Comparison of ENCODE assay signal across 27 mouse cellular contexts in the genomic region with DNA sequence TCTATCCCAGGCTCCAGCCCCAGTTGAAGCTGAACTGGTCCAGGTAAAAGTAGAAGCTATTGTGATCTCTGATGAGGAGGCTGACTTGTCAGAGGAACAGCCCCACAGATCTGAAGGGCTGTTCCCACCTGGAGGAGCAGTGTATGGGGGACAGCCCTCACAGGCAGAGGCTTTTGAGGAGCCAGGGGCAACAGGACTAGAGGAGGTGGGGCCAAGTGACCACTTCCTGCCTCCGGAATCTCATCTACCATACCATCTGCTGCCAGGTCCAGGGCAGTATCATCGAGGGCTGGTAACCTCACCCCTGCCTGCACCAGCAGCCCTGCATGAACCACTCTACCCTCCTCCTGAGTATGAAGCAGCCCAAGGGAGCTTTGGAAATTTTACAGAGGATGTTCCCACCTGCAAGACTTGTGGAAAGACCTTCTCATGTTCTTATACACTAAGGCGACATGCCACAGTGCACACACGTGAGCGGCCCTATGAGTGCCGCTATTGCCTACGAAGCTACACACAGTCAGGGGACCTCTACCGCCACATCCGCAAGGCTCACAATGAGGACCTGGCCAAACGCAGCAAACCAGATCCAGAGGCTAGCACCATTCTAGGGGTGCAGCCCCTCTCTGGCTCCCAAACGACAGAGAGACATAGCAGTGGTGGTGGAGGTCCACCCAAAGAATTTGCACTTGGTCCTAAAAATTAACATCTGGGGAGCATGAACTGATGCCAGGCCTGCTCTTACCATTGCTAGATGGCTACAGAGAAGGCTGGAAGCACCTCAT. TPM values are rescaled to one million over a fixed set of nuclear protein-coding genes. Genes with fewer than 3 reads are reported as not detected.
DNase-seq lines count a peak whose midpoint lies in the region; ATAC-seq and TF ChIP-seq lines count a peak whose summit lies in the region.
"Had no signal": no experiment of that assay in that cellular context is flagged by ENCODE, and none has a peak within 500 bp of the region (broad histone marks: within the 10 kb centered on the region; RNA-seq: fewer than 3 reads in every experiment).

No protein-coding gene starts in this region.

- H3K4me1 ChIP-seq in neural tube, embryonic 12.5 days: peaks cover 15% of the 10 kb centered on the region
- H3K4me1 ChIP-seq in G1E (ENCODE audit: insufficient read depth, low read depth, low read length): peaks cover 47% of the 10 kb centered on the region

- H3K27ac ChIP-seq in neural tube, embryonic 12.5 days: no peak overlapping the region
- no peak overlapping the region for H3K27ac ChIP-seq in left cerebral cortex, adult 2 months
- H3K27ac ChIP-seq: embryonic facial prominence, embryonic 15.5 days; heart, adult 2 months; hindbrain, embryonic 12.5 days had no signal

- H3K36me3 ChIP-seq in neural tube, embryonic 12.5 days: peaks cover 39% of the 10 kb centered on the region
- H3K36me3 ChIP-seq in G1E (replicated peaks): peaks cover 57% of the 10 kb centered on the region

- peak; percentile 91 for DNase-seq in heart, adult 11 months
- no peak for DNase-seq in heart, adult 18-20 months
- no peak for DNase-seq in neural tube, embryonic 10.5 days (ENCODE audit: extremely low spot score, low spot score)
- DNase-seq in G1E (ENCODE audit: low spot score): no peak
- DNase-seq in left cerebral cortex, adult 2 months (ENCODE audit: extremely low spot score in 1 of 2, low spot score in 2 of 2): no peak
- no peak for DNase-seq in gastrocnemius, postnatal 14 days
- DNase-seq: adrenal gland, adult 2 months; cerebellum, adult 2 months; cerebellum, postnatal 36 days; gastrocnemius, adult 2 months; heart, adult 2 months; heart, postnatal 14 days; kidney, adult 11 months; layer of hippocampus, adult 9-11 months; left cerebral cortex, postnatal 4 days; lung, embryonic 14.5 days; right cerebral cortex, postnatal 25 days; spleen, adult 18-20 months; thymus, postnatal 14 days had no signal

- 0 out of 2 replicates have a peak overlapping the region, but pooled peaks have one; percentile 73 for H3K4me2 ChIP-seq in neural tube, embryonic 12.5 days (replicated peaks)
- H3K4me2 ChIP-seq: embryonic facial prominence, embryonic 15.5 days; lung, embryonic 14.5 days; midbrain, embryonic 11.5 days had no signal

- ATAC-seq in neural tube, embryonic 12.5 days (ENCODE audit: low FRiP score, low read depth): no peak
- no peak for ATAC-seq in G1E (ENCODE audit: extremely low read depth, insufficient number of reproducible peaks, low FRiP score, poor library complexity, severe bottlenecking)
- ATAC-seq in megakaryocyte progenitor cell, adult 5-6 weeks (replicated peaks; ENCODE audit: poor library complexity): 0 out of 2 replicates have a peak, but pooled peaks have one; percentile 20
- ATAC-seq: Patski had no signal

- intact Hi-C loops in left cerebral cortex, adult 2 months (cut with DNase I): no loop called here
- intact Hi-C loops in gastrocnemius, postnatal 14 days (cut with DNase I; ENCODE audit: low total_unique reads): no loop called here

- 94% methylated on average over 11 of the region's 11 CpGs for WGBS in neural tube, embryonic 12.5 days

- no peak overlapping the region for H3K9ac ChIP-seq in neural tube, embryonic 12.5 days
- H3K9ac ChIP-seq: embryonic facial prominence, embryonic 15.5 days; heart, embryonic 13.5 days; hindbrain, embryonic 12.5 days; limb, embryonic 15.5 days had no signal

- no peaks in the 10 kb centered on the region for H3K27me3 ChIP-seq in neural tube, embryonic 12.5 days (replicated peaks)
- no peaks in the 10 kb centered on the region for H3K27me3 ChIP-seq in G1E (ENCODE audit: insufficient read depth, low read length)
- H3K27me3 ChIP-seq: embryonic facial prominence, embryonic 15.5 days; heart, embryonic 13.5 days; hindbrain, embryonic 12.5 days; limb, embryonic 15.5 days; Patski had no signal

- no peak for TF ChIP-seq CTCF in G1E (IDR thresholded peaks at IDR 0.05; ENCODE audit: low read depth, low read length)
- TF ChIP-seq CTCF in left cerebral cortex, adult 2 months (IDR thresholded peaks at IDR 0.05): no peak

- no peaks in the 10 kb centered on the region for H3K9me3 ChIP-seq in neural tube, embryonic 12.5 days
- no peaks in the 10 kb centered on the region for H3K9me3 ChIP-seq in G1E (replicated peaks)
- H3K9me3 ChIP-seq: embryonic facial prominence, embryonic 15.5 days; heart, embryonic 13.5 days; hindbrain, embryonic 12.5 days; limb, embryonic 15.5 days had no signal

- no peak overlapping the region for H3K4me3 ChIP-seq in neural tube, embryonic 12.5 days
- peak overlapping the region; percentile 28; the same call in 1 of the 2 replicates for H3K4me3 ChIP-seq in G1E (ENCODE audit: low read depth, low read length)
- H3K4me3 ChIP-seq in left cerebral cortex, adult 2 months: no peak overlapping the region
- H3K4me3 ChIP-seq: embryonic facial prominence, embryonic 15.5 days; gastrocnemius, adult 2 months; heart, adult 2 months; hindbrain, embryonic 12.5 days; limb, embryonic 15.5 days had no signal

RNA-seq across cellular contexts. Expression of a gene that starts 1.7 kb away (rescaled TPM):
- 1 to 10 TPM in 1 of 2 experiments, under 1 TPM in 1; 0.79 to 1.6 TPM for total RNA-seq in heart, adult 18-20 months (2021)
- polyA plus RNA-seq in neural tube, embryonic 12.5 days (2016; fragmentation: Nextera tagmentation; extraction: Ambion mirVana): 7.2 and 7.5 TPM in 2 replicates
- total RNA-seq in G1E (2014; fragmentation: Nextera tagmentation) (0.73 and 1.7 TPM in 2 replicates), G1E (2017) (2.7 and 3.2 TPM in 2 replicates)
- 1.7 and 1.8 TPM in 2 replicates for polyA plus RNA-seq in G1E (2012)
- total RNA-seq in megakaryocyte progenitor cell, adult 5-6 weeks (2015): 1.8 and 2.8 TPM in 2 replicates
- 2.1 and 2.4 TPM in 2 replicates for total RNA-seq in megakaryocyte progenitor cell, adult 5-6 weeks (2017)
- 1 to 10 TPM; 5.3 to 6.7 TPM for total RNA-seq in left cerebral cortex, adult 2 months (2021)
- total RNA-seq in gastrocnemius, postnatal 14 days (2021): 1 to 10 TPM in 1 of 2 experiments, under 1 TPM in 1; 0.62 to 1.5 TPM

RNA-seq across cellular contexts. Expression of a gene that starts 5.7 kb away (rescaled TPM):
- total RNA-seq in heart, adult 18-20 months (2021): 10 to 100 TPM; 58.3 to 60.9 TPM
- polyA plus RNA-seq in neural tube, embryonic 12.5 days (2016; fragmentation: Nextera tagmentation; extraction: Ambion mirVana): 152 and 158 TPM in 2 replicates
- 112 and 137 TPM in 2 replicates for total RNA-seq in G1E (2014; fragmentation: Nextera tagmentation)
- 104 and 122 TPM in 2 replicates for total RNA-seq in G1E (2017)
- polyA plus RNA-seq in G1E (2012): 6.8 and 9.8 TPM in 2 replicates
- 142 and 164 TPM in 2 replicates for total RNA-seq in megakaryocyte progenitor cell, adult 5-6 weeks (2015)
- total RNA-seq in megakaryocyte progenitor cell, adult 5-6 weeks (2017): 68.1 and 83.9 TPM in 2 replicates
- 100 to 1,000 TPM in 1 of 2 experiments, 10 to 100 TPM in 1; 96.6 to 105 TPM for total RNA-seq in left cerebral cortex, adult 2 months (2021)
- 10 to 100 TPM; 34.1 to 35.5 TPM for total RNA-seq in gastrocnemius, postnatal 14 days (2021)

RNA-seq across cellular contexts. Expression of a gene that starts 15.1 kb away (rescaled TPM):
- total RNA-seq in heart, adult 18-20 months (2021): 10 to 100 TPM; 13.6 to 18.3 TPM
- polyA plus RNA-seq in neural tube, embryonic 12.5 days (2016; fragmentation: Nextera tagmentation; extraction: Ambion mirVana): 55.2 and 57.7 TPM in 2 replicates
- total RNA-seq in G1E (2014; fragmentation: Nextera tagmentation) (61.6 and 73.9 TPM in 2 replicates), G1E (2017) (74.7 and 76.1 TPM in 2 replicates)
- 4.7 and 6.9 TPM in 2 replicates for polyA plus RNA-seq in G1E (2012)
- 29.0 and 31.0 TPM in 2 replicates for total RNA-seq in megakaryocyte progenitor cell, adult 5-6 weeks (2015)
- total RNA-seq in megakaryocyte progenitor cell, adult 5-6 weeks (2017): 65.6 and 73.3 TPM in 2 replicates
- 10 to 100 TPM; 34.5 to 36.7 TPM for total RNA-seq in left cerebral cortex, adult 2 months (2021)
- total RNA-seq in gastrocnemius, postnatal 14 days (2021): 10 to 100 TPM in 1 of 2 experiments, 1 to 10 TPM in 1; 9.6 to 10.7 TPM

RNA-seq across cellular contexts. Expression of a gene that starts 15.7 kb away (rescaled TPM):
- total RNA-seq in heart, adult 18-20 months (2021): 10 to 100 TPM; 47.2 to 47.4 TPM
- polyA plus RNA-seq in neural tube, embryonic 12.5 days (2016; fragmentation: Nextera tagmentation; extraction: Ambion mirVana): 5.7 and 7.5 TPM in 2 replicates
- 75.0 and 82.1 TPM in 2 replicates for total RNA-seq in G1E (2014; fragmentation: Nextera tagmentation)
- 33.7 and 45.9 TPM in 2 replicates for total RNA-seq in G1E (2017)
- polyA plus RNA-seq in G1E (2012): 114 and 136 TPM in 2 replicates
- 56.7 and 59.5 TPM in 2 replicates for total RNA-seq in megakaryocyte progenitor cell, adult 5-6 weeks (2015)
- 64.7 and 77.8 TPM in 2 replicates for total RNA-seq in megakaryocyte progenitor cell, adult 5-6 weeks (2017)
- 100 to 1,000 TPM; 125 to 129 TPM for total RNA-seq in left cerebral cortex, adult 2 months (2021)
- total RNA-seq in gastrocnemius, postnatal 14 days (2021): 10 to 100 TPM; 35.4 to 37.3 TPM

RNA-seq across cellular contexts. Expression of a gene that starts 17.9 kb away (rescaled TPM):
- total RNA-seq in heart, adult 18-20 months (2021): 1 to 10 TPM; 7.2 to 8.6 TPM
- 29.9 and 34.4 TPM in 2 replicates for polyA plus RNA-seq in neural tube, embryonic 12.5 days (2016; fragmentation: Nextera tagmentation; extraction: Ambion mirVana)
- total RNA-seq in G1E (2014; fragmentation: Nextera tagmentation) (14.4 and 17.5 TPM in 2 replicates), G1E (2017) (17.0 and 21.0 TPM in 2 replicates)
- 33.4 and 34.4 TPM in 2 replicates for polyA plus RNA-seq in G1E (2012)
- total RNA-seq in megakaryocyte progenitor cell, adult 5-6 weeks (2015): 5.8 and 6.4 TPM in 2 replicates
- 9.7 and 12.8 TPM in 2 replicates for total RNA-seq in megakaryocyte progenitor cell, adult 5-6 weeks (2017)
- 10 to 100 TPM; 13.1 to 14.3 TPM for total RNA-seq in left cerebral cortex, adult 2 months (2021)
- 1 to 10 TPM; 9.0 to 9.4 TPM for total RNA-seq in gastrocnemius, postnatal 14 days (2021)
